Mouse (Mus musculus): ENCODE data around the gene Krtap19-4. TPM values are rescaled to one million over a fixed set of nuclear protein-coding genes. Genes with fewer than 3 reads are reported as not detected.

The Krtap19-4 gene
- polyA plus RNA-seq, 1 experiment, result not detected

DNA sequence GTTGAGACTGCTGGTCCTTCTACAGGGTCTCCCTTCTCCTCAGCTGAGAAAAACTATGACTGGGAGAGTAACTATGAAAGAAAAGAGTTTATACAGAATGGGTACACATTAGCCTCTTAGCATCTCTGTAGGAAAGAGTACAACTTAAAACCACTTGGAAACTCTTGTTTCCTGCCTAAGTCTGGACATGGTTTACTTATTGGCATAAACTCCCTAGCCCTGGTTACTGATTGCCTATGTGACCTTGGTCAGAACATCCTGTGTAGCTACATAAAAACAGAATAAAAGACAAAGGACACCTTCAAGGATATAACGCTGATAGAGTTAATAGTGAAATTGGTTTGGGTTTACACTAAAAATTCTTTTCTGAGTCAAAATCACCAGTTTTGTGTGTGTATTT is 37.5 kb downstream of the Krtap19-4 start:
- H3K9me3 ChIP-seq, result peaks cover 10% of the 10 kb centered on the region; the same call in 1 of the 2 replicates
- H3K27me3 ChIP-seq (replicated peaks), result no peaks in the 10 kb centered on the region
- H3K4me3 ChIP-seq (replicated peaks), result no peak overlapping the region
- H3K4me1 ChIP-seq, result no peaks in the 10 kb centered on the region
- TF ChIP-seq FLI1 (IDR thresholded peaks at IDR 0.05; ENCODE audit: low read length), result no peak
- H3K36me3 ChIP-seq (replicated peaks; ENCODE audit: low read length), result no peaks in the 10 kb centered on the region

Other genes starting within 250 kb of the Krtap19-4 start
- not detected in 2 replicates for gene Krtap26-1, start 237.3 kb downstream of the Krtap19-4 start, polyA plus RNA-seq (2012; ENCODE audit: insufficient read depth, low replicate concordance)
- gene Krtap27-1, start 213.4 kb downstream of the Krtap19-4 start, polyA plus RNA-seq (2012; ENCODE audit: insufficient read depth, low replicate concordance), result not detected in 2 replicates
- gene 2310061N02Rik, start 177.1 kb downstream of the Krtap19-4 start, polyA plus RNA-seq (2012; ENCODE audit: insufficient read depth, low replicate concordance), result not detected in 2 replicates
- not detected in 2 replicates for gene Krtap13-1, start 156.2 kb downstream of the Krtap19-4 start, polyA plus RNA-seq (2012; ENCODE audit: insufficient read depth, low replicate concordance)
- gene Krtap13, start 133.5 kb downstream of the Krtap19-4 start, polyA plus RNA-seq (2012; ENCODE audit: insufficient read depth, low replicate concordance), result not detected in 2 replicates
- gene 2310034C09Rik, start 126.2 kb downstream of the Krtap19-4 start, polyA plus RNA-seq (2012; ENCODE audit: insufficient read depth, low replicate concordance), result not detected in 2 replicates
- gene 2310057N15Rik, start 110.9 kb downstream of the Krtap19-4 start, polyA plus RNA-seq (2012; ENCODE audit: insufficient read depth, low replicate concordance), result not detected in 2 replicates
- not detected in 2 replicates for gene Gm5965, start 107.2 kb downstream of the Krtap19-4 start, polyA plus RNA-seq (2012; ENCODE audit: insufficient read depth, low replicate concordance)
- not detected in 2 replicates for gene Gm20741, start 72.9 kb downstream of the Krtap19-4 start, polyA plus RNA-seq (2012; ENCODE audit: insufficient read depth, low replicate concordance)
- not detected in 2 replicates for gene Krtap15, start 64.9 kb downstream of the Krtap19-4 start, polyA plus RNA-seq (2012; ENCODE audit: insufficient read depth, low replicate concordance)
- gene Krtap14, start 58.9 kb downstream of the Krtap19-4 start, polyA plus RNA-seq (2012; ENCODE audit: insufficient read depth, low replicate concordance), result not detected in 2 replicates
- gene Krtap19-1, start 15.7 kb downstream of the Krtap19-4 start, polyA plus RNA-seq (2012; ENCODE audit: insufficient read depth, low replicate concordance), result not detected in 2 replicates
- gene Krtap19-2, start 10.8 kb downstream of the Krtap19-4 start, polyA plus RNA-seq (2012; ENCODE audit: insufficient read depth, low replicate concordance), result not detected in 2 replicates
- not detected in 2 replicates for gene Krtap19-3, start 7.1 kb downstream of the Krtap19-4 start, polyA plus RNA-seq (2012; ENCODE audit: insufficient read depth, low replicate concordance)
- not detected in 2 replicates for gene Krtap19-5, start 11.4 kb upstream of the Krtap19-4 start, polyA plus RNA-seq (2012; ENCODE audit: insufficient read depth, low replicate concordance)
- not detected in 2 replicates for gene Krtap19-9b, start 47.2 kb upstream of the Krtap19-4 start, polyA plus RNA-seq (2012; ENCODE audit: insufficient read depth, low replicate concordance)
- not detected in 2 replicates for gene Krtap16-3, start 77.8 kb upstream of the Krtap19-4 start, polyA plus RNA-seq (2012; ENCODE audit: insufficient read depth, low replicate concordance)
- gene Krtap22-2, start 125.7 kb upstream of the Krtap19-4 start, polyA plus RNA-seq (2012; ENCODE audit: insufficient read depth, low replicate concordance), result not detected in 2 replicates
- not detected in 2 replicates for gene Gm10229, start 130.2 kb upstream of the Krtap19-4 start, polyA plus RNA-seq (2012; ENCODE audit: insufficient read depth, low replicate concordance)
- not detected in 2 replicates for gene Krtap6-1, start 146.6 kb upstream of the Krtap19-4 start, polyA plus RNA-seq (2012; ENCODE audit: insufficient read depth, low replicate concordance)
- gene Gm10228, start 156.4 kb upstream of the Krtap19-4 start, polyA plus RNA-seq (2012; ENCODE audit: insufficient read depth, low replicate concordance), result not detected in 2 replicates
- gene Krtap6-5, start 162.8 kb upstream of the Krtap19-4 start, polyA plus RNA-seq (2012; ENCODE audit: insufficient read depth, low replicate concordance), result not detected in 2 replicates
- not detected in 2 replicates for gene 1110025L11Rik, start 178.9 kb upstream of the Krtap19-4 start, polyA plus RNA-seq (2012; ENCODE audit: insufficient read depth, low replicate concordance)
- not detected in 2 replicates for gene Krtap6-3, start 198.9 kb upstream of the Krtap19-4 start, polyA plus RNA-seq (2012; ENCODE audit: insufficient read depth, low replicate concordance)

All from megakaryocyte, embryonic 14.5 days (primary cell).